Mouse (Mus musculus) brain, embryonic 14.5 days (tissue): ENCODE measurements around the gene Tmprss7.

Experiments used
- CTCF ChIP-seq: fragments of 200-500 bp; IDR thresholded peaks from 2 replicates; pipeline ENCODE4 v1.5.1; 2012; ENCODE audit warnings: inconsistent platforms, mild to moderate bottlenecking, moderate library complexity, borderline replicate concordance; ENCODE audit not compliant: insufficient read depth, insufficient read length; ENCODE audit errors: extremely low read depth
- POLR2A ChIP-seq: fragments of 200-500 bp; IDR thresholded peaks from 2 replicates; pipeline ENCODE4 v1.6.1; 2012; ENCODE audit warnings: mild to moderate bottlenecking, inconsistent platforms, borderline replicate concordance; ENCODE audit not compliant: poor library complexity, insufficient read depth, insufficient read length, severe bottlenecking; ENCODE audit errors: extremely low read depth

DNA sequence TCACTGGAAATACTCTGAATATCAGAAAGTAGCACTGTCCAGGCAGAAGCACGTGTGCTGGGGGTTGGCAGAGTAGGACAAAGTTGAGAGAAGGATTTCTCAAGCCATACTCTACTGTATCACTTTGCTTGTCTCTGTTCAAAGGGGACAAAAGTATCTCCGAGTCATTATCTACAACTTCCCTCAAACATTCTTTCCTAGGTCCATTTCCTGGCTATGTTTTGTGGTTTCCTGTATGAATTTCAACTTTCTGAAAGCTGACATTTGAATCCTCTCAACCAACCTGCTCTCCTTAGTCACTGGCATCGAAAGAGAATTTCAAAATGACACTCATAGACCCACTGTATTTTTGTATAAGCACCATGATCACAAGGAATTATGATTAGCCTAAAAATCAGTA lies 25.3 kb downstream of the Tmprss7 start:
- TF ChIP-seq CTCF (no peak), POLR2A (no peak)
